Mouse (Mus musculus): ENCODE results near the gene Mxra8.

Mxra8 gene

DNA sequence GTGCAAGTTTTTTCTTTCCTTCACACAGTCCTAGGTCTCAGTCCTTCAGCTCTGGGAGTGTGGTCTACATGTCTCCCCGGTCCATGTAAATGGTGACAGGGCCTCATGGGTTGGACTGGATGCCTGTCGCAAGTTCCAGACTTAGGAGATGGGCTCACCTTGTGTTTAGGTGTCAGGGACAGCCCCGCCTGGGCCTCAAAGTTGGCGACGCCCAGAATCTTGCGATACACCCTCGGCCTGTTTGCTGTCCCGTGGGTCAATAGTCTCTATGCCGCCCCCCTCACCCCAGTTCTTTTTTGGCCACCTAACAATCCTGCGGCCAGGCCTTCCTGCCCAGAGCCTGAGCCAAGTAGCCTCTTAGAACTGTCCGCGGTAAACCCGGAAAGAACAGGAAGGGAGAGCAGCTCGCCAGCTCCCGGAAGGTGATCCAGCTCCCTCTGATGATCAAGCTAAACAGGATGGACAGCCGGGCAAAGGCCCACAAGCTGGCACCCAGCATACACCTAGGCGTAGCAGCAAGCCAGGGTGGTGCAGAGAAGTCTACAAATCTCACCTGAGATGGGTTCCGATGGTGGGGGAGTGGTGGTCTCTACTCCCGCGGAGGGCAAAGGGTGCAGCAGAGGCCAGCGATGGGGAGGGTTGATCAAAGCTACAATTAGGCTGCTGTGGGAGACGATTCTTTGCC lies 29.3 kb downstream of the Mxra8 start:
- DNase-seq: peak; percentile 30

DNA sequence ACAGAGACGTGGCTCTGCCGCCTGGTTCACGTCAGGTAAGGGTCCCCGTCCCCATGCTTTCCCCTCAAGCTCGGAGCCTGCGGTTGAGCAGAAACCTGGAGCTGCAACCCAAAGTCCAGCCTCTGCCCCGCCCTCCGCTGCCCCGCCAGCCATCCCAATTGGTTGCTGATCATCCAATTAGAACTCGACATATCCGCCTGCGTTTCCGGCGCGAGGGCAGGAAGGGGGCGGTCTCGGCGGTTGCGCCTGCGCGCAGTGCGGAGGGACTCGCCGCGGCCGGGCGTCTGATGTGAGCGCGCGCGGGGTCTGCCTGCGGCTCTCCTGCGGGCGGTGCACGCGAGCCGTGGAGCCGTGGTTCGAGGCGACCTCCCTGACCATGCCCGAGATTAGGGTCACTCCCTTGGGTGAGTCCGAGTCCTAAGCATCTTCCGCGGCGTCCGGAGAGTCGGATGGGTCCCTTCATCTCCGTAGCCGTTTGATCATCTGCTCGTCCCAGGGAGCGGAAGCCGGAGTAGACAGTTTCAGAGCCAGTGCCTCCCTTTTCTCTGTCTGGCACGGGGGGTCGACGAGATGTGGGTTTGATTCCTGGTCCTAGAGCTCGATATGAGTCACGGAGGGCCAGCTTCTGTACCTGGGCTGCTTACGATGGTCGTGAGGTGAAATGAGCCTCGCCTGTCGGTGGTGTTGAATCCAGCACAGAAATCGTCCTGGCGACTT lies 30.0 kb downstream of the Mxra8 start, which contains the start of the genes Cptp and Ints11:
Gene Cptp, minus strand, starts transcription at position 124 of the 717 bp plus-strand sequence.
Gene Ints11, plus strand, starts transcription at position 230 of the 717 bp plus-strand sequence.
- peak; percentile 97 for DNase-seq

DNA sequence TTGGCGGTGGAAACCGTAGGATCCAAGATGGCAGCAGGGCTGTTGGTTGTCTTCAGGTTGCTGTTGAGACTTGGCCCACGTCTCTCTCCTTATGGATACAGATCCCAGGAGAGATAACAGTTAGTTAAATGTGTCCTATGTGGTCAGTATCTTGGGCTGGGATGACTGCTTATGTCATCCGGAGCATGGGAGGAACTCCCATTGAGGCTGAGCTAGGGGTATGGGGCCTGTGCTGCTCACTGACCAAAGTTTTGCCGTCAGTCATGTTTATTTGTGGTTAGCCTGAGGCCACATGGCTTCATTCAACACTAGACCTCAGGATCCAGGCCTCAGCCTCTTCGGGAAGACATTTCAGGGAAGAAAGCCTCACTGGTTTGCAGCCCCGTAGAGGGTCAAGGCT lies 31.9 kb downstream of the Mxra8 start:
- no peak for DNase-seq

DNA sequence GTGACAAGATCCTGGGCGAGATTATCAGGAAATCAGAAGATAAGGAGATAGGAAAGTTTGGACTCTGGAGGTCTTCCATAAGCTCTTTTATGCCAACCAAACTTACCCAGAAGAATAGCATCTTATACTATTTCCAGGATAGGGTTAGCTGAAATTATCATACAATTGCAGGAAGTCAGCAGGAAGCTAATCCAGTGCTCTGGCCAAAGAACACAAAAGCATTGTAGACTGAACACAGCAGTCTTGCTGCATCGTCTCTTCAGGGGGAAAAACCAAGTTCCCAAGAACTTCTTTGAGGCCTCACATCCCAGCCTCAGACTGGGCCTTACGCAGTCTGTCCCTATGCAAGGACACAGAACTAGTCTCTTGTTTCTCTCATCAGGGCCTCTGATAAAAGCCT lies 44.1 kb downstream of the Mxra8 start:
- DNase-seq: no peak

DNA sequence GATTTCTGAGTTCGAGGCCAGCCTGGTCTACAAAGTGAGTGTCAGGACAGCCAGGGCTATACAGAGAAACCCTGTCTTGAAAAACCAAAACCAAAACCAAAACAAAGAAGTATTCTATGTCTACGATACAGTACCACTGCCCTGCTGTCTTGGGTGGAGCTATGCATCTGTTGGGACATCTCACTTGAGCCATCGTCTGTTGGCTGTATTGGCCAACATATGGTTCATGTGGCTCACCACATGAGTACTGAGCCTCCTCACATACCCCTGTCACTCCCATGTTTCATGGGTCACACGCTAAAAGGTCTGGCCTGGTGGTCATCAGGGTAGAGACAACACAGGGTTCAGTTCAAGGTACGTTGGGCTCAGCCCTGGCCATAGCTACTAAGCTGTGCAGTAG lies 46.9 kb downstream of the Mxra8 start:
- DNase-seq: no peak

DNA sequence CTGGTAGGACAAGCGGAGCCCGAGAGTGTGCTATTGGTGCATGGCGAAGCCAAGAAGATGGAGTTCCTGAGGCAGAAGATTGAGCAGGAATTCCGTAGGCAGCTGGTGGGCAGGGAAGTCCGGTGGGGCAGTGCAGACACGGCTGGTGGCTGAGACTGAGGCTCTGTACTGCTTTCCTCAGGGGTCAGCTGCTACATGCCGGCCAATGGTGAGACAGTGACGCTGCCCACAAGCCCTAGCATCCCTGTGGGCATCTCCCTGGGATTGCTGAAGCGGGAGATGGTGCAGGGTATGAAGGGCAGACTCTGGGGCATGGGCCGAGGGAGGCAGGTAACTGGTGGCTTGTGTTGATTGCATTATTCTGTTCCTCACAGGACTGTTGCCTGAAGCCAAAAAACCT lies 48.2 kb downstream of the Mxra8 start:
- no peak for DNase-seq

DNA sequence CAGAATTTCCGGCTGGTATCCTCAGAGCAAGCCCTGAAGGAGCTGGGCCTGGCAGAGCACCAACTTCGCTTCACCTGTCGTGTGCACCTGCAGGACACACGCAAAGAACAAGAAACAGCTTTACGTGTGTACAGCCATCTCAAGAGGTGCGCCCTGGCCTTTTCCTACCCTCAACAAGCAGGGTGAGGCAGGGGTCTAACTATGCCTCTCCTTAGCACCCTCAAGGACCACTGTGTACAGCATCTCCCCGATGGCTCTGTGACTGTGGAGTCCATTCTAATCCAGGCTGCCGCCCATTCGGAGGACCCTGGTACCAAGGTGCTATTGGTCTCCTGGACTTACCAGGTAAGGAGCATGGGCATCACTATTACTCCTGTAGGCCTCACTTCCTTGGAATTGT lies 48.7 kb downstream of the Mxra8 start:
- no peak for DNase-seq

DNA sequence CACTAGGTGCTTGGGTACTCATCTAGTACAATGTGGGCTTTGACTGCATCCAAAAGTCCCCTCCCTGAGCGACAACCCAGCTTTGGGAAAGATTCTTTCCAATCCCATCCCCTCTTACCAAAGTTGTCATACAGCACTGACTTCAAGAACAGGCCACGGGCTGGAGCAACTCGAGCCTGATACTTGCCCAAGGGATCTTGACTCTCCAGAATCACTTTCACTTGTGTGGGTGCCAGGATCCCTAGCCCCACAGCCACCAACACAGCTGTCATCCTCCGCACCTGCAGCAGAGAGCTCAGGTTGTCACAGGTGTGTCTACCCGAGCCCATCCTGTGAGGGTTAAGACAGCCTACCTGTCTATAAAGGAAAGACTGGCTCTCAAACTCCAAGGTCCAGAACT lies 49.8 kb downstream of the Mxra8 start:
- no peak for DNase-seq

DNA sequence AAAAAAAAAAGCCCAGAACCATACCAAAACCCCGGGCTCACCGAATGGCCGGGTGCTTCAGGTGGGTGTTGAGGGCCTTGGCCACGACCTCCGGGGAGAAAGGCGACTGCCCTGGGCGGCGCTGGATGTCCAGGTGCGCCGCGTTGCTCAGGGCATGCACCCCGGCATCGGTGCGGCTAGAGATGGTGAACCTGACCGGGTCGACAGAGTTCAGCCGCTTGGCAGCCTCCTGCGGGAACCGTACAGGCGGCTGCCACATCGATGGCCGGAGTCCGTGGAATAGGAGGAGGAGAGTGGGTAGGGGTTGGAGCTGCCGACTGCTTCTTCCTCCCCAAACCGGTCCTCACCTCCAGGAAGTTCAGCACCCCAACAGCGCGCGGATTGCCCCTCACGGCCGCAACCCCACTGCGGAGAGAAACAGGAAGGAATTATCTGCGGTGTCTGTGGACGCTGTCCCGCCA lies 51.6 kb downstream of the Mxra8 start:
- DNase-seq: no peak

DNA sequence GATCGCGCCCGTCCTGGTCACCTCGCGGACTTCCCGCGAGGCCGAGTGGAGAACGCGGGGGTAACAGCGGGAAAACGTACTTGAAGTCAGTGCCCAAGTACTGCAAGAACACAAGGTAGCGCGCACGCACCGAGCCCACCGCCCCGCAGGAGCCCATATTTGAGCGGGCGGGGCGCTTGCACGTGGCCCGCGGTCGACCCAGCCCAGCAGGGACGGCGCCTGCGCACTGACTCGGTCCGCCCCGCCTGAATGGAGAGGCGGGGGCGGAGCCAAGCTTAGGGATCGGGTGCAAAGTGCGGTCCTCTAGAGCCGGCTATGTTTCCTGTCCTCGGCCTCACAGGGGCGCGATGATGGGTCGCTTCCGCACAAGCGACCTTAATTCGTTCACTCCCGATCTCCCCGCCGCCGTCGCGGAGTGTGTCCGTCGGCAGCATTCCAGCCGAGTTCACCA lies 52.1 kb downstream of the Mxra8 start, which contains the start of the genes Pusl1 and Acap3:
Gene Pusl1, minus strand, starts transcription at position 231 of the 451 bp plus-strand sequence.
Gene Acap3, plus strand, starts transcription at position 272 of the 451 bp plus-strand sequence.
- peak; percentile 98 for DNase-seq

DNA sequence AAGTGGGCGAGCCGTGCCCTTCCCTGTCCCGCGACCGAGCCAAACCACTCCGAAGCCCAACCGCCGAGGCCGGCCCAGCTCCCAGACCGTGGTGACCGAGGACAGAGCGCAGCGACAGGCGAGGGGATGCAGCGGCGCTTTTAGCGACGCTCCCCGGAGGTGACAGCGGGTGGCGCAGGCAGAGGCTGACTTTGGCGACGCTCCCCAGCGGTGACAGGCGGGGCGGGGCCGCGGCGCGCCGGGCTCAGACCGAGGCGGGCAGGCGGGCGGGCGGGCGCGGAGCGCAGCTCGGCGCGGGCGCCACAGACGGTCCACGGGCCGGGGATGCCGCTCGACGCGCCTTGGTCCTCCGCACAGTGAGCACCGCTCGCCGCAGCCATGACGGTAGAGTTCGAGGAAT lies 52.5 kb downstream of the Mxra8 start:
- DNase-seq: peak; percentile 89

DNA sequence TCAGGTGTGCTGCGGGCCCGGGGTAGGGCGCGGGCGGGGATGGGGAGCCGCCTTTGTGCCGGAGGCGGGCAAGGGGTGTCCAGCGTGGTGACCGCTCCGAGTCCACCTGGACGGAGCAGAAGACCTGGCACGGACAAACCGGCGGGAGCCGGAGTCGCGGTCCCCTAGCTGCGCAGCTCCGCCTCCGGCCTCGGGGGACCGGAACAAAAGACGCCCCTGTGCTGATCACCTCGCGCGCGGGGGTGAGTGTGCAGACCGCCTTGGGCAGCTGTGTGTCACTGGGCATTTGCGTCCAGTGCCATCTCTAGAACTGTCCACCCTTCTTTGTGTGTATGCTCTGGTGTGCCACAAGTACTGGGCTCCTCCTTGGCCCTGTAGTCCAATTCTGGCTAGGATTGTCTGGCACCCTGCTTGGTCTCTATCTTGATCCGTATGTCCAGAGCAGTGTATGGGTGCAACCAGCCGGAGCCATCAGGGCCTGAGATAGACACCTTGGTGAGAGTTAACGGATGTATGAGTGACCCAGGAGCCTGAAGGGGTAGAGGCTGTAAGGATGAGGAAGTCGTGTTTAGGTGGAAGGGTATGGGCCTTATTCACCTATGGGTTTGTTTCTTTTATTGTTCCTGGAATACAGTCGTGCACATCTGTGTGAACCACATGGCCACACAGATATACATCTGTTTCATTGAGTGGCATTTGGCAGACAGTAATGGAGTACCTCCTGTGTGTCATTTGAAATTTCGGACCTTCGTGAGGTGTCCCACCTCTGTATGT lies 53.1 kb downstream of the Mxra8 start:
- DNase-seq: peak; percentile 32

DNA sequence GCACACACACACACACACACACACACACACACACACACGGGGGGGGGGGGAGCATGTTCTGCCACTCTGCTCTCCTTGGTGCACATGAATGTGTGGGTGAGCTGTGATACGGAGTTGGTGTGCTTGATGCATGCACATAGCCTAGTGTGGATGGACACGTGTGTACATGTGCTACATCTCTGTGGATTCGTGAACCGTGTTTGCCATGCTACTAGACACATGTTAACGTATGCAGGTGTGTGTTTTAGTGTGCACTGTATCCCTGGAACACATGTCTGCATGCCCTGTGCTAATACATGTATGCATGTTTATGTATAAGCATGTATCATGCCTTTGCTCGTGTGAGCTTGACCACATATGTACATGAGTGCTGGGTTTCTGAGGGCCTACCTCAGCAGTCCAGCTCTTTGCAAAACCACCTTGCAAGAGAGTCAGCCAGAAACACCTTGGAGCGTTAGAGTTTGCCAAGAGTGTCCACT lies 53.8 kb downstream of the Mxra8 start:
- no peak for DNase-seq
